ENCODE assay signal across 24 mouse cellular contexts in genomic region chr15:62262487-62262886, GRCm38 (mm10).
"Had no signal": no experiment of that assay in that cellular context is flagged by ENCODE, and none has a peak within 500 bp of the region (broad histone marks: within the 10 kb centered on the region; RNA-seq: fewer than 3 reads in every experiment).

No protein-coding gene starts in this region.

- H3K4me1 ChIP-seq: embryonic facial prominence, embryonic 13.5 days had no signal

- DNase-seq: cerebellum, adult 9-10 months; cerebellum, adult 9-11 months; cerebellum, postnatal 10 days; cerebellum, postnatal 14 days; cerebellum, postnatal 25 days; cerebellum, postnatal 36 days; embryo, embryonic 11 days; forebrain, postnatal 0 days; gastrocnemius, adult 2 months; gastrocnemius, postnatal 10 days; gastrocnemius, postnatal 14 days; gastrocnemius, postnatal 25 days; gastrocnemius, postnatal 36 days; heart, adult 18-20 months; heart, adult 2 months had no signal

- H3K4me2 ChIP-seq: embryonic facial prominence, embryonic 12.5 days; embryonic facial prominence, embryonic 13.5 days; embryonic facial prominence, embryonic 15.5 days; forebrain, embryonic 12.5 days; forebrain, embryonic 13.5 days; forebrain, embryonic 15.5 days had no signal

- H3K36me3 ChIP-seq: embryonic facial prominence, embryonic 10.5 days; embryonic facial prominence, embryonic 12.5 days; embryonic facial prominence, embryonic 13.5 days; embryonic facial prominence, embryonic 15.5 days; forebrain, embryonic 10.5 days; forebrain, embryonic 12.5 days; forebrain, embryonic 15.5 days had no signal

- H3K4me3 ChIP-seq: embryonic facial prominence, embryonic 10.5 days; embryonic facial prominence, embryonic 12.5 days; embryonic facial prominence, embryonic 13.5 days; embryonic facial prominence, embryonic 15.5 days; erythroblast, embryonic 14.5 days; forebrain, embryonic 10.5 days; forebrain, embryonic 12.5 days; forebrain, embryonic 13.5 days; forebrain, embryonic 15.5 days; gastrocnemius, adult 2 months; heart, adult 2 months had no signal

- H3K9me3 ChIP-seq: embryonic facial prominence, embryonic 10.5 days; embryonic facial prominence, embryonic 12.5 days; embryonic facial prominence, embryonic 13.5 days; embryonic facial prominence, embryonic 15.5 days; forebrain, embryonic 10.5 days; forebrain, embryonic 12.5 days; forebrain, embryonic 13.5 days; forebrain, embryonic 15.5 days had no signal

- H3K27me3 ChIP-seq: embryonic facial prominence, embryonic 12.5 days; embryonic facial prominence, embryonic 13.5 days; embryonic facial prominence, embryonic 15.5 days; forebrain, embryonic 12.5 days; forebrain, embryonic 13.5 days; forebrain, embryonic 15.5 days had no signal

- H3K9ac ChIP-seq: embryonic facial prominence, embryonic 12.5 days; embryonic facial prominence, embryonic 13.5 days; embryonic facial prominence, embryonic 15.5 days; forebrain, embryonic 12.5 days; forebrain, embryonic 13.5 days; forebrain, embryonic 15.5 days; forebrain, postnatal 0 days had no signal

- H3K27ac ChIP-seq: embryonic facial prominence, embryonic 10.5 days; embryonic facial prominence, embryonic 12.5 days; embryonic facial prominence, embryonic 13.5 days; embryonic facial prominence, embryonic 15.5 days; forebrain, embryonic 10.5 days; forebrain, embryonic 12.5 days; forebrain, embryonic 13.5 days; forebrain, embryonic 15.5 days had no signal
